Mouse (Mus musculus): ENCODE data around the gene Dus2. TPM values are rescaled to one million over a fixed set of nuclear protein-coding genes. Genes with fewer than 3 reads are reported as not detected.

The Dus2 gene
- total and polyA plus RNA-seq, 2 experiments from 2014 or later, result 15.4 to 20.2 TPM

DNA sequence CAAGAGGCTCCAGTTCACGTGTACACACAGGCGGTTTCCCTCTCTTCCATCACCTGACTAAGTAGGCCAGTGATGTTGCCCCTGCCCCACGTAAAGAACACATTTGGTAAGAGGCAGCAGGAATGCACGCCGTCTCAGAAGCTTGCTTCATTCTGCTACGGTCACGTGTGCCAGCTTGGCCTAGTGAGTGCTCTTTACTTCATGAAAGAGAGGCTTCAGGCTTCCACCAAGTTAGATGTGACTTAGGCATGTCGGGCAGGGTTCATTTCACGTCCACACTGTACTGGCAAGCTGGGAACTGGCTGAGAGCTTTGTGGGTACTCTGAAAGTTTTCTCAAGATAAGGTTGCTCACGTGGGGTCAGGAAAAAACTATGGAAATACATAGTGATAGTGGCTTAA, 47.6 kb downstream of the Dus2 start:
- WGBS, result 92% methylated on average over 10 of the region's 10 CpGs
- no peaks in the 10 kb centered on the region for H3K4me1 ChIP-seq (ENCODE audit: insufficient read depth, low read length)
- ATAC-seq (no peak), DNase-seq (ENCODE audit: low spot score) (no peak)
- H3K9me3 ChIP-seq (ENCODE audit: low read length), result no peaks in the 10 kb centered on the region
- H3K36me3 ChIP-seq (ENCODE audit: insufficient read depth, low read length), result peaks cover 3% of the 10 kb centered on the region; the same call in 1 of the 2 replicates
- H3K4me3 ChIP-seq (ENCODE audit: low read length), result no peak overlapping the region
- TF ChIP-seq CTCF (IDR thresholded peaks at IDR 0.05; ENCODE audit: low read depth), result no peak
- no peak overlapping the region for H3K9ac ChIP-seq (replicated peaks; ENCODE audit: low read length)
- H3K27me3 ChIP-seq (ENCODE audit: insufficient read depth, low read length), result no peaks in the 10 kb centered on the region
- H3K4me2 ChIP-seq (ENCODE audit: low read depth, low read length), result no peak overlapping the region
- H3K27ac ChIP-seq, result no peak overlapping the region

DNA sequence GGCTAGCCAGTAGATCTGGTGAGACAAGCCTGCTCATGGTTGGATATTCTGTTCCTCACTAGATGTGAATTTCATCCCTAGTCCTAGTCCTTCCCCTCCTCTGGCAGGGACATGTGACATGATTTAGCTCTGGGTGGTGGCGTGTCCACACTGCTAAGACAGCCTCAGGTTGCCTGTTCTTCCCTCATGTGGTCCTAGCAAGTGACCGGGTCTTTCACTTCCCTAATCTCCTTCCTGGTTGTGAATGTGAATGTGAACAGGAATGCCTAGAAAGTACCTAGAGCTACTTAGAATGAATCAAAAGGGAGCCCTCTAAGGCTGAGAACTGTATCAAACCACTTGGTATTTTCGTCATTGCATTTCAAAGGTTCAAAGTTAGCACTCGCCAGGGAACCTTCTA, 48.5 kb downstream of the Dus2 start:
- no peak for TF ChIP-seq CTCF (IDR thresholded peaks at IDR 0.05; ENCODE audit: low read depth)
- H3K9ac ChIP-seq (replicated peaks; ENCODE audit: low read length), result no peak overlapping the region
- WGBS, result 89% methylated on average over 4 of the region's 4 CpGs

DNA sequence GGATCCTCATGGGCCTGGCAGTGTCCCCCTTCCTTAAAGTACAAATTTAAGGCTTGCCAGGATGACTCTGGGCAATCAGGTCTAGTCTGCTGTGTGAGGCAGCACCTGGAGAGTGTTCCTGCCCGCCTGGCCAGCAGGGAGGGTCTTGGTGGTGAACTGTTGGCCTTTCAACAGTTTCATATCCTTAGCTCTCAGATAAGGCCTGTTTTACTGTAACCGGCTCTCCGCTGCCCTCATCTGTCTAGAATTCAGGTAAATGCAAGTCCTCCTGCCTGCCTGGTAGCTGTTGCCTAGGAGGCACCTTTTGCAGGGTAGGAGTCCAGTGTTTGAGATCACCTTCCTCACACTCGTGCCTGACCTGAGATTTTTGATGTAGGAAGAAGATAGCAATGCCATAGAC, 49.1 kb downstream of the Dus2 start:
- Histone ChIP-seq H3K9ac (replicated peaks; ENCODE audit: low read length) (no peak overlapping the region), H3K36me3 (ENCODE audit: insufficient read depth, low read length) (peaks cover 3% of the 10 kb centered on the region; the same call in 1 of the 2 replicates), H3K4me1 (ENCODE audit: insufficient read depth, low read length) (no peaks in the 10 kb centered on the region), H3K27ac (no peak overlapping the region), H3K9me3 (ENCODE audit: low read length) (no peaks in the 10 kb centered on the region), H3K4me3 (ENCODE audit: low read length) (no peak overlapping the region), H3K27me3 (ENCODE audit: insufficient read depth, low read length) (no peaks in the 10 kb centered on the region), H3K4me2 (ENCODE audit: low read depth, low read length) (no peak overlapping the region)
- WGBS, result 88% methylated on average over 4 of the region's 4 CpGs
- ATAC-seq (no peak), DNase-seq (ENCODE audit: low spot score) (no peak)
- TF ChIP-seq CTCF (IDR thresholded peaks at IDR 0.05; ENCODE audit: low read depth), result no peak

More for the DNA sequence above, 48.5 kb downstream of the Dus2 start:
- no peak for DNase-seq (ENCODE audit: low spot score)
- Histone ChIP-seq H3K4me2 (ENCODE audit: low read depth, low read length) (no peak overlapping the region), H3K27ac (no peak overlapping the region), H3K4me3 (ENCODE audit: low read length) (no peak overlapping the region), H3K27me3 (ENCODE audit: insufficient read depth, low read length) (no peaks in the 10 kb centered on the region), H3K4me1 (ENCODE audit: insufficient read depth, low read length) (no peaks in the 10 kb centered on the region), H3K36me3 (ENCODE audit: insufficient read depth, low read length) (peaks cover 3% of the 10 kb centered on the region; the same call in 1 of the 2 replicates), H3K9me3 (ENCODE audit: low read length) (no peaks in the 10 kb centered on the region)
- no peak for ATAC-seq

DNA sequence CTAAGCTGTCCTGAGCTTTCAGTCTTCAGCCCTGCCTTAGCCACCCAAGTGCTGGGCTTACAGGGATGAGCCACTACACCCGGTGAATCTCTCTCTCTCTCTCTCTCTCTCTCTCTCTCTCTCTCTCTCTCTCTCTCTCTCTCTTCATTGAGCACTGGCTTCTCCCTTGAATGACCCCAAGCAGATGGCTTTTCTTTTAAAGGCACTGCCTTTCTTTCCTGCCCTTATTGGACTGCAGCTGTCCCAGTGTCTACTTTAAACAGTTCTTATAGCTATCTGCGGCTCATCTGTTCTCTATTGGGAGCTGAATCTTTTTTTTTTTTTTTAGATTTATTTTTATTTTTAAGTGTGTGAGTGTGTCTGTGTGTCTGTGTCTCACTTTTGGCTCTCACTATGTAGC, 51.9 kb downstream of the Dus2 start:
- no peaks in the 10 kb centered on the region for H3K4me1 ChIP-seq (ENCODE audit: insufficient read depth, low read length)
- WGBS, result 83% methylated on average over 2 of the region's 2 CpGs
- H3K4me2 ChIP-seq (ENCODE audit: low read depth, low read length), result no peak overlapping the region
- no peak overlapping the region for H3K9ac ChIP-seq (replicated peaks; ENCODE audit: low read length)
- no peak for DNase-seq (ENCODE audit: low spot score)
- H3K4me3 ChIP-seq (ENCODE audit: low read length), result no peak overlapping the region
- no peak for TF ChIP-seq CTCF (IDR thresholded peaks at IDR 0.05; ENCODE audit: low read depth)
- H3K27me3 ChIP-seq (ENCODE audit: insufficient read depth, low read length), result no peaks in the 10 kb centered on the region
- peaks cover 6% of the 10 kb centered on the region for H3K36me3 ChIP-seq (ENCODE audit: insufficient read depth, low read length)
- H3K27ac ChIP-seq, result no peak overlapping the region
- ATAC-seq, result no peak
- H3K9me3 ChIP-seq (ENCODE audit: low read length), result no peaks in the 10 kb centered on the region

DNA sequence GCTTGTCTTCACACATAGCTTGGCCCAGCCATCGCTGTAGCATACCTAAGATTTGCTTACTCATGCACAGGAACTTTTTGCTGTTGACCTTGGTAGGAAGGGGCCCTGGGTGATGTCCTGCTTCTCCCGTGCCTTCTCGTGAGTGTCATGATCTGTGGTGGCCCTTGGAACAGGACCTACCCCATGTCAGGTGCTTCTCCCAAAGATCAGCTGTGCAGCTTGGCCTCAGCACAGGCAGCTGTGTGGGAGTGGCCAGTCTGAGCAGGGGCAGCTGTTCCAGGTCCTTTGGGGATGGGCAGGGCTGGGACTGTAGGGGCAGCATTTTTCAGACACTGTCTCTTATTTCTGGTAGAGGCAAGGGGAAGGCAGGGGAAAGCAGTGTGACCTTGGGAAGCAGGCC, 53.0 kb downstream of the Dus2 start:
- 90% methylated on average over 3 of the region's 3 CpGs for WGBS
- H3K4me1 ChIP-seq (ENCODE audit: insufficient read depth, low read length), result no peaks in the 10 kb centered on the region
- no peak overlapping the region for H3K4me3 ChIP-seq (ENCODE audit: low read length)
- no peak overlapping the region for H3K4me2 ChIP-seq (ENCODE audit: low read depth, low read length)
- H3K27me3 ChIP-seq (ENCODE audit: insufficient read depth, low read length), result no peaks in the 10 kb centered on the region
- H3K9me3 ChIP-seq (ENCODE audit: low read length), result no peaks in the 10 kb centered on the region
- H3K27ac ChIP-seq, result no peak overlapping the region
- TF ChIP-seq CTCF (IDR thresholded peaks at IDR 0.05; ENCODE audit: low read depth), result no peak
- ATAC-seq (no peak), DNase-seq (ENCODE audit: low spot score) (no peak)
- peaks cover 9% of the 10 kb centered on the region for H3K36me3 ChIP-seq (ENCODE audit: insufficient read depth, low read length)
- no peak overlapping the region for H3K9ac ChIP-seq (replicated peaks; ENCODE audit: low read length)

DNA sequence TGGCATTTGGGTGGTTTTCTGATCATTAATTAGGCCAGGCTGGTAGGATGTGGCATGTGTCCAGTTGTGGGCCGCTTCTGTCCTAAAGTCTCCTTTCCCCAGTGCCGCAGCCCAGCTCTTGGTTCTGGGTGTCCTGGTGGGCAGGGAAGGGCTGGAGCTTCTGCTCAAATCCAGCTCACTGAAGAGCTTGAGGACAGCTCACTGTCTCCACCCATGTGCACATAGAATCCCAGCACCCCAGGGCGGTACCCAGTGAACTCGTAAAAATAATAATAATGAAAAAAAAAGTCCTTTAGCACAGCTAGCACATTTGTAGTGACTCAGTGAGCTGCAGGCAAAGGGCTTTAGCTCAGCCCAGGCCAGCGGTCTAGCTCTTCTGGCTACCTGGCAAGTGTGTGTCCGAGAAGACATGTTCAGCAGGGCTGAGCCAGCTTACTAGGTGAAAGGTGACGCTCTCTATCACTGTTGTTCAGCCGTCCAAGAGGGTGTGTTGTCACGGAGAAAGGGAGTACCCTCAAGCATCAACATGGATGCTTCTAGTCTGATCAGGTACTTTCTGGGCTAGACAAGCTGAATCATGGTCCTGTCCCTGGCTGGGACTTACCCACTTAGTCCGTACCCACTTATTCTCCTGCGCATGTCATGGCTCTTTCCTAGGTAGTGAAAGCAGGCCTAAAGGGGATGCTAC, 55.9 kb downstream of the Dus2 start:
- Histone ChIP-seq H3K9me3 (ENCODE audit: low read length) (no peaks in the 10 kb centered on the region), H3K27me3 (ENCODE audit: insufficient read depth, low read length) (no peaks in the 10 kb centered on the region), H3K9ac (replicated peaks; ENCODE audit: low read length) (no peak overlapping the region), H3K36me3 (ENCODE audit: insufficient read depth, low read length) (peaks cover 18% of the 10 kb centered on the region), H3K4me1 (ENCODE audit: insufficient read depth, low read length) (no peaks in the 10 kb centered on the region), H3K4me2 (ENCODE audit: low read depth, low read length) (no peak overlapping the region), H3K27ac (no peak overlapping the region), H3K4me3 (ENCODE audit: low read length) (no peak overlapping the region)
- WGBS, result 95% methylated on average over 11 of the region's 11 CpGs
- no peak for ATAC-seq
- DNase-seq (ENCODE audit: low spot score), result no peak
- TF ChIP-seq CTCF (IDR thresholded peaks at IDR 0.05; ENCODE audit: low read depth), result no peak

DNA sequence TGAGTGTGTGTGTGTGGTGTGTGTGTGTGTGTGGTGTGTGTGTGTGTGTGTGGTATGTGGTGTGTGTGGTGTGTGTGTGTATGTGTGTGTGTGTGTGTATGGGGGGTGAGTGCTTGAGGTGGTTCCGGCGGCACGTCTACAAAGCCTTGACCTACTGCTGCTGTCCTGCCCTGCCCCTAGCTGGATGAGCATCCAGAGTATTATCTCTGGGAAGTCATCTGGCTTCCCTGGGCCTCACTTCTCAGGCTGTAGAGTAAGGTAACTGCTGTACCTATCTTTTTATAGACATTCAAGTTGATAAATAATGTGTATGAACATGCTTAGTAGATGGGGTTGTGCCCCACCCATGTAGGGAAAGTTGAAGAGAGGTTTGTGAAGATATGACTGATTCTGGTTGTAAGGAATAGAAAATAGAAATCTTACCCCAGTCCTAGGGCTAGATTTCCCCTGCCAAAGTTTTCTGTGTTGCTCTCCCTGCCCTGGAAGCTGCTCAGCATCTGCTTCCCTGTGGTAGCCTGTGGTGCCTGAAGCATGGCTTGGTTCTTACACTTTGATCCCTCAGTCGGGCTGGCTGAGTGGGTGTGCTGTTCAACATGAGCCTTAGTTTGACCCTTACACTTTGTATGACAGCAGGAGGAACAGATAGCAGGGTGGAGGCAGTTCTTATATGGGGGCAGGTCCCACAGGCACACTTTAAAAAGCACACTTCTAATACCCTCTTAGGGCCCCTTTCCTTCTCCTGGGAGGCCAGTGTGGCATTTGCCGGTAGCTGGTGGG, 56.9 kb downstream of the Dus2 start:
- no peak overlapping the region for H3K4me2 ChIP-seq (ENCODE audit: low read depth, low read length)
- peaks cover 21% of the 10 kb centered on the region for H3K36me3 ChIP-seq (ENCODE audit: insufficient read depth, low read length)
- 83% methylated on average over 5 of the region's 5 CpGs for WGBS
- no peak overlapping the region for H3K4me3 ChIP-seq (ENCODE audit: low read length)
- H3K9ac ChIP-seq (replicated peaks; ENCODE audit: low read length), result no peak overlapping the region
- H3K27ac ChIP-seq, result no peak overlapping the region
- H3K27me3 ChIP-seq (ENCODE audit: insufficient read depth, low read length), result no peaks in the 10 kb centered on the region
- ATAC-seq (no peak), DNase-seq (ENCODE audit: low spot score) (no peak)
- TF ChIP-seq CTCF (IDR thresholded peaks at IDR 0.05; ENCODE audit: low read depth), result no peak
- no peaks in the 10 kb centered on the region for H3K4me1 ChIP-seq (ENCODE audit: insufficient read depth, low read length)
- no peaks in the 10 kb centered on the region for H3K9me3 ChIP-seq (ENCODE audit: low read length)

Data from hindbrain, postnatal 0 days (tissue).